Mouse (Mus musculus) intestine, embryonic 16.5 days (tissue): ENCODE data around the gene D630045J12Rik. TPM values are rescaled to one million over a fixed set of nuclear protein-coding genes. Genes with fewer than 3 reads are reported as not detected.

Experiments
- ATAC-seq: fragments of 200-750 bp; cut with Nextera tagmentation; 2 replicates; pipeline ENCODE4 v1.8.0; 2017; ENCODE audit warnings: moderate TSS enrichment, moderate library complexity
- H3K27ac ChIP-seq: fragments of 300-500 bp; sonication (generic); 2 replicates; pipeline ENCODE4 v1.5.1; 2014; ENCODE audit warnings: mild to moderate bottlenecking, low read length
- H3K27me3 ChIP-seq: fragments of 300-500 bp; sonication (generic); replicated peaks from 2 replicates; pipeline ENCODE4 v1.6.1; 2014; ENCODE audit warnings: low read length, control low read depth, mixed read lengths; ENCODE audit not compliant: control insufficient read depth, insufficient read depth
- H3K36me3 ChIP-seq: fragments of 300-500 bp; sonication (generic); 2 replicates; pipeline ENCODE4 v1.6.1; 2014; ENCODE audit warnings: low read length, control low read depth; ENCODE audit not compliant: control insufficient read depth, insufficient read depth
- H3K4me1 ChIP-seq: fragments of 300-500 bp; sonication (generic); 2 replicates; pipeline ENCODE4 v1.6.1; 2014; ENCODE audit warnings: low read length, control low read depth, mixed read lengths; ENCODE audit not compliant: control insufficient read depth, insufficient read depth
- H3K4me2 ChIP-seq: fragments of 300-500 bp; sonication (generic); 2 replicates; pipeline ENCODE4 v1.6.1; 2014; ENCODE audit warnings: low read depth, low read length, control low read depth
- H3K4me3 ChIP-seq: fragments of 300-500 bp; sonication (generic); 2 replicates; pipeline ENCODE4 v1.5.1; 2014; ENCODE audit warnings: mild to moderate bottlenecking, low read length
- H3K9ac ChIP-seq: fragments of 300-500 bp; sonication (generic); 2 replicates; pipeline ENCODE4 v1.6.1; 2014; ENCODE audit warnings: low read depth, low read length
- H3K9me3 ChIP-seq: fragments of 300-500 bp; sonication (generic); 2 replicates; pipeline ENCODE4 v1.6.1; 2016; ENCODE audit warnings: low read length, control low read depth; ENCODE audit not compliant: control insufficient read depth
- WGBS: fragments of 180-500 bp; shearing (Covaris S2); extraction: QIAGEN DNeasy Blood & Tissue Kit; methylation state at CpG from one replicate; pipeline ENCODE4 v1.1.7; 2014; 5-methylcytosine and 5-hydroxymethylcytosine counted together
- polyA plus RNA-seq: library from polyadenylated mRNA; unstranded; fragments of >200 nt; fragmentation: Nextera tagmentation; extraction: Ambion mirVana; gene quantifications from 2 replicates; pipeline ENCODE4 v1.2.1, GENCODE M21; 2015

Gene D630045J12Rik
- polyA plus RNA-seq, 1 experiment from 2014 or later: 1.5 TPM

GRCm38 (mm10) chr6:38080364-38080763 lies 173.4 kb downstream of the D630045J12Rik start:
- H3K9me3 ChIP-seq: no peaks in the 10 kb centered on the region
- H3K27me3 ChIP-seq: no peaks in the 10 kb centered on the region
- H3K27ac ChIP-seq: no peak overlapping the region
- no peak for ATAC-seq
- H3K36me3 ChIP-seq: no peaks in the 10 kb centered on the region
- no peak overlapping the region for H3K4me3 ChIP-seq
- H3K9ac ChIP-seq: no peak overlapping the region
- 61% methylated on average over 4 of the region's 4 CpGs for WGBS
- H3K4me2 ChIP-seq: no peak overlapping the region
- H3K4me1 ChIP-seq: peaks cover 7% of the 10 kb centered on the region; the same call in 1 of the 2 replicates

GRCm38 (mm10) chr6:38073592-38073991 lies 180.2 kb downstream of the D630045J12Rik start:
- Histone ChIP-seq H3K4me2 (no peak overlapping the region), H3K9ac (no peak overlapping the region), H3K27me3 (no peaks in the 10 kb centered on the region), H3K4me1 (peaks cover 2% of the 10 kb centered on the region; the same call in 1 of the 2 replicates), H3K4me3 (no peak overlapping the region), H3K36me3 (no peaks in the 10 kb centered on the region), H3K9me3 (no peaks in the 10 kb centered on the region), H3K27ac (no peak overlapping the region)
- ATAC-seq: no peak
- WGBS: 88% methylated on average over 3 of the region's 3 CpGs

Other genes with a start within 250 kb of the D630045J12Rik start
- gene Svopl, start 207.0 kb downstream of the D630045J12Rik start, polyA plus RNA-seq: 0.32 and 0.64 TPM in 2 replicates
- not detected in 2 replicates for gene Tmem213, start 144.8 kb downstream of the D630045J12Rik start, polyA plus RNA-seq
- gene Atp6v0a4, start 129.4 kb downstream of the D630045J12Rik start, polyA plus RNA-seq: 5.1 and 5.4 TPM in 2 replicates
- 4.8 and 5.4 TPM in 2 replicates for gene Zc3hav1l, start 45.2 kb upstream of the D630045J12Rik start, polyA plus RNA-seq
- gene Zc3hav1, start 100.6 kb upstream of the D630045J12Rik start, polyA plus RNA-seq: 15.5 and 16.5 TPM in 2 replicates
- gene Ttc26, start 127.5 kb upstream of the D630045J12Rik start, polyA plus RNA-seq: 2.5 and 3.2 TPM in 2 replicates
- gene Ubn2, start 179.9 kb upstream of the D630045J12Rik start, polyA plus RNA-seq: 6.1 and 7.7 TPM in 2 replicates